Mouse (Mus musculus) liver, embryonic 14.5 days (tissue): Measurements from ENCODE around the gene Nufip1. TPM values are rescaled to one million over a fixed set of nuclear protein-coding genes. Genes with fewer than 3 reads are reported as not detected.

ENCODE experiments used
- ATAC-seq: fragments of 200-750 bp; cut with Nextera tagmentation; 2 replicates; pipeline ENCODE4 v1.8.0; 2017; ENCODE audit warnings: moderate number of reproducible peaks, mild to moderate bottlenecking, moderate library complexity; ENCODE audit not compliant: insufficient read depth
- DNase-seq, 3 experiments: peaks; one replicate each; pipeline ENCODE4 v3.0.0-alpha.2; 2012 to 2013; ENCODE audit warnings: low read depth in 3 of 3, low spot score in 3 of 3
- H3K27ac ChIP-seq: fragments of 300-500 bp; sonication (generic); 2 replicates; pipeline ENCODE4 v1.5.1; 2014; ENCODE audit warnings: moderate library complexity, mild to moderate bottlenecking, control low read depth, inconsistent platforms
- H3K27me3 ChIP-seq: fragments of 300-500 bp; sonication (generic); 2 replicates; pipeline ENCODE4 v1.6.1; 2014; ENCODE audit warnings: mild to moderate bottlenecking, low read length, moderate library complexity; ENCODE audit not compliant: control insufficient read depth, insufficient read depth
- H3K36me3 ChIP-seq: fragments of 300-500 bp; sonication (generic); replicated peaks from 2 replicates; pipeline ENCODE4 v1.6.1; 2014; ENCODE audit warnings: low read depth; ENCODE audit not compliant: control insufficient read depth, insufficient read depth
- H3K4me1 ChIP-seq, 2 experiments: fragments of 200-500 bp in 1 of 2; fragments of 300-500 bp in 1 of 2; sonication (generic) in 1 of 2; replicated peaks; 2 replicates each; pipeline ENCODE4 v1.6.1; 2012 to 2014; ENCODE audit warnings: antibody characterized with exemption in 1 of 2, inconsistent platforms in 1 of 2, low read length in 1 of 2; ENCODE audit not compliant: control insufficient read depth in 2 of 2, insufficient read depth in 2 of 2
- H3K4me2 ChIP-seq: fragments of 300-500 bp; sonication (generic); 2 replicates; pipeline ENCODE4 v1.6.1; 2014; ENCODE audit warnings: low read depth, mild to moderate bottlenecking, control low read depth, moderate library complexity
- H3K4me3 ChIP-seq, 2 experiments: fragments of 200-500 bp in 1 of 2; fragments of 300-500 bp in 1 of 2; sonication (generic) in 1 of 2; 2 replicates each; pipeline ENCODE4 v1.5.1; 2012 to 2014; ENCODE audit warnings: low read depth in 2 of 2, low read length in 2 of 2, mild to moderate bottlenecking in 2 of 2, control low read depth in 1 of 2, inconsistent platforms in 1 of 2, moderate library complexity in 1 of 2; ENCODE audit not compliant: insufficient read depth in 1 of 2
- H3K9ac ChIP-seq: fragments of 300-500 bp; sonication (generic); replicated peaks from 2 replicates; pipeline ENCODE4 v1.6.1; 2014; ENCODE audit warnings: mild to moderate bottlenecking, control low read depth, moderate library complexity
- H3K9me3 ChIP-seq: fragments of 300-500 bp; sonication (generic); 2 replicates; pipeline ENCODE4 v1.6.1; 2016; ENCODE audit warnings: low read length, mixed read lengths; ENCODE audit not compliant: control insufficient read depth
- CTCF ChIP-seq: IDR thresholded peaks from 2 replicates; pipeline ENCODE4 v1.5.1; 2016; ENCODE audit warnings: antibody characterized with exemption, low read depth, control low read depth
- EP300 ChIP-seq: IDR thresholded peaks from 2 replicates; pipeline ENCODE4 v1.6.1; 2016; ENCODE audit warnings: antibody characterized with exemption, low read depth
- WGBS: fragments of 180-500 bp; shearing (Covaris S2); extraction: QIAGEN DNeasy Blood & Tissue Kit; methylation state at CpG from one replicate; pipeline ENCODE4 v1.1.7; 2014; ENCODE audit not compliant: insufficient replicate concordance; 5-methylcytosine and 5-hydroxymethylcytosine counted together
- polyA plus RNA-seq, 2 experiments: library from polyadenylated mRNA; depleted of rRNA in 1 of 2; stranded (reverse) in 1 of 2; unstranded in 1 of 2; fragments of >200 nt; fragmentation: Nextera tagmentation in 1 of 2; extraction: Ambion mirVana in 1 of 2; gene quantifications; 2 replicates each; pipeline versions ENCODE4 v1.2.1 to v1.2.3; 2012 to 2014

The Nufip1 gene
- polyA plus RNA-seq, 2 experiments: 3.1 to 4.6 TPM

- H3K36me3 ChIP-seq: no peaks in the 10 kb centered on the region
- TF ChIP-seq EP300: no peak
- TF ChIP-seq CTCF: no peak
- H3K4me3 ChIP-seq: no peak overlapping the region
- no peak overlapping the region for H3K9ac ChIP-seq
- no peaks in the 10 kb centered on the region for H3K9me3 ChIP-seq
- H3K27me3 ChIP-seq: no peaks in the 10 kb centered on the region
- DNase-seq: no peak
- no peak overlapping the region for H3K27ac ChIP-seq
- H3K4me1 ChIP-seq: no peaks in the 10 kb centered on the region
- ATAC-seq: no peak
- no peak overlapping the region for H3K4me2 ChIP-seq
- WGBS: 57% methylated on average over 5 of the region's 5 CpGs
Measured at GRCm38 (mm10) chr14:76185358-76185757, 74.7 kb downstream of the Nufip1 start.

DNA sequence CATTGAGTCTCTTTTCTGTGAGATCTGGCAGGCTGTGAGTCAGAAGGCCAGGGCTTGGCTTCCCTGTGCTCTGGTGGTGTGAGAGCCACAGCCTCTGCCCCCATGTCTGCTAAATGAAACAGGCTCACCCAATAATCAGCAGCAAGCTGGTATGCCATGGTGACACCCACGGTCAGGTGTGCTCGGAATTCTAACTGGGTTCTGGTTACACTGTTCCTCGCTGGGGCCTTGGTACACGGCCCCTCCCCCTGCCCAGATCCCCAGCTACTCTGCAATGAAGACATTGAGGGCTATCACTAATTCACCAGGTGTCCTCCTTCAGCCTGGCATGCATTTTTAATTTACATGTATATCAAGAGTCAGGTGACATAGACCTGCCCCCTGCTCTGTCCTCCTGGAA lies 75.6 kb downstream of the Nufip1 start:
- TF ChIP-seq CTCF (no peak), EP300 (no peak)
- no peak overlapping the region for H3K27ac ChIP-seq
- ATAC-seq (no peak), DNase-seq (no peak)
- no peaks in the 10 kb centered on the region for H3K27me3 ChIP-seq
- H3K4me2 ChIP-seq: no peak overlapping the region
- no peaks in the 10 kb centered on the region for H3K4me1 ChIP-seq
- no peaks in the 10 kb centered on the region for H3K36me3 ChIP-seq
- H3K9ac ChIP-seq: no peak overlapping the region
- WGBS: 84% methylated on average over 4 of the region's 4 CpGs
- H3K4me3 ChIP-seq: no peak overlapping the region
- H3K9me3 ChIP-seq: no peaks in the 10 kb centered on the region

Other genes starting within 250 kb of the Nufip1 start
- gene Kctd4, start 155.9 kb upstream of the Nufip1 start, polyA plus RNA-seq (2012; rRNA removed): not detected in 2 replicates
- gene Kctd4, start 155.9 kb upstream of the Nufip1 start, polyA plus RNA-seq (2014; fragmentation: Nextera tagmentation; extraction: Ambion mirVana): 0.10 and 0.13 TPM in 2 replicates
- 5.8 and 13.1 TPM in 2 replicates for gene Gtf2f2, start 100.0 kb upstream of the Nufip1 start, polyA plus RNA-seq (2012; rRNA removed)
- gene Gtf2f2, start 100.0 kb upstream of the Nufip1 start, polyA plus RNA-seq (2014; fragmentation: Nextera tagmentation; extraction: Ambion mirVana): 24.6 and 27.1 TPM in 2 replicates
- gene Gpalpp1, start 131 bp upstream of the Nufip1 start, polyA plus RNA-seq (2012; rRNA removed): 2.7 and 3.9 TPM in 2 replicates
- gene Gpalpp1, start 131 bp upstream of the Nufip1 start, polyA plus RNA-seq (2014; fragmentation: Nextera tagmentation; extraction: Ambion mirVana): 5.2 and 6.3 TPM in 2 replicates